Mouse (Mus musculus) gastrocnemius, adult 8-10 months (tissue): ENCODE results near the gene Dync1h1. TPM values are rescaled to one million over a fixed set of nuclear protein-coding genes. Genes with fewer than 3 reads are reported as not detected.
"Not testable (repeated sequence)": the region's sequence is repeated elsewhere in the genome, so short reads cannot be mapped to it uniquely, and the experiment has no call there.

Experiments used
- DNase-seq, 2 experiments: peaks; one replicate each; pipeline ENCODE4 v3.0.0; 2022; ENCODE audit warnings: low spot score in 2 of 2
- total RNA-seq, 4 experiments: library from RNA; stranded (reverse); gene quantifications; 2 replicates each; pipeline ENCODE4 v1.2.4; 2022

Gene Dync1h1
- total RNA-seq, 4 experiments from 2014 or later: 68.4 to 93.0 (median 74.2) TPM

- no peak for DNase-seq
Observed at GRCm38 (mm10) chr12:110606161-110606560, 4.9 kb downstream of the Dync1h1 start.

GRCm38 (mm10) chr12:110606676-110607075 lies 5.4 kb downstream of the Dync1h1 start:
- no peak for DNase-seq

- peak; percentile 50 to 54 for DNase-seq
Observed at GRCm38 (mm10) chr12:110608460-110609152, 7.4 kb downstream of the Dync1h1 start.

DNA sequence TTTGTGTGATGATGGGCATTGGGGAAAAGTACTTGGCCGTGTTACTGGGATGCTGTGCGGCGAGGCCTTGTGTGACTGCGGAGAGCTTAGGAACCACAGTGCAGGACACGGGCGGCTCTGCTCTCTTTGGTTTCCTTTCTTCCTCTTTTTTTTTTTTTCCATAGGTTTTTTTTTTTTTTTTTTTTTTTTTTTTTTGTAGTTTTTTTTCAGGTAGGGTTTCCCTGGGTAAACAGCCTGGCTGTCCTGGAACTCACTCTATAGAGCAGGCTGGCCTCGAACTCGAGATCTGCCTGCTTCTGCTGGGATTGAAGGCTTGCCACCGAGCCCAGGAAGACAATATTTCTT lies 7.9 kb downstream of the Dync1h1 start:
- DNase-seq: no peak

DNA sequence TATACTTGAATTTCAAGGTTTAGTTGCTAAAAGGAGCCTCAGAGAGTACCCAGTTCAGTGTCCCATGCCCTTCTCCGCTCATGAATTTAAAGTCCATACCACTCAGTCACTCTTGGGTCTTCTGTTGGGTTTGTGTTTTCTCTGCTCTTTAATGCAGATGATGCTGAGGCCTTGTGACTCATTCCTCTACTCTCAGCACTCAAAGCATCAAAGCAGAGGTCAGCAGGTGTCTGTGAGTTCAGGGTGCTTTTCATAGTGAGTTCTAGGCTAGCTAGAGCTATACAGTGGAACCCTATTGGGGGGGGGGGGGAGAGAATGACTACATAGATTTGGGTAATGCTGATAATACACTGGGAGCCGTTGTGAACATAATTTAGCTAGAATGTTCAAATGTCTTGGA lies 9.5 kb downstream of the Dync1h1 start:
- no peak for DNase-seq

DNA sequence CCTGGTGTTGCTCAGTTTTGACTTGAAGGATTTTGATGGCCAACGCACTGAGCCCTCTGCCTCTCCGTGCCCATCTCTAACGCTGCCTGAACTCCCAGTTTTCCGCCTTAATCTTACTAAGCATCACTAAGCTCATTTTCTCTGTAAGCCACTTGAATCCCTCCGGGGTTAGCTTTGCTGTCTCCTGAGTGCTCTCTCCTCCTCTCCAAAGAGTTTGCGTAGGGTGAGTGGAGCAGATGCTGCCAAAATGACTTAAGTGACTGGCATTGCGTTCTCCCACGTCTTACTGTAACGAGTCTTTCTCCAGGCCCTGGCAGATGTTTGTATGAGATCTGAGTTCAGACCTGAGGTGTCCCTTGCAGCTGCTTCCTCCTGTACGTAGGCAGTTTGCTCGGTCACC lies 28.8 kb downstream of the Dync1h1 start:
- no peak for DNase-seq

- DNase-seq: no peak
Observed at GRCm38 (mm10) chr12:110636293-110636692, 35.0 kb downstream of the Dync1h1 start.

DNA sequence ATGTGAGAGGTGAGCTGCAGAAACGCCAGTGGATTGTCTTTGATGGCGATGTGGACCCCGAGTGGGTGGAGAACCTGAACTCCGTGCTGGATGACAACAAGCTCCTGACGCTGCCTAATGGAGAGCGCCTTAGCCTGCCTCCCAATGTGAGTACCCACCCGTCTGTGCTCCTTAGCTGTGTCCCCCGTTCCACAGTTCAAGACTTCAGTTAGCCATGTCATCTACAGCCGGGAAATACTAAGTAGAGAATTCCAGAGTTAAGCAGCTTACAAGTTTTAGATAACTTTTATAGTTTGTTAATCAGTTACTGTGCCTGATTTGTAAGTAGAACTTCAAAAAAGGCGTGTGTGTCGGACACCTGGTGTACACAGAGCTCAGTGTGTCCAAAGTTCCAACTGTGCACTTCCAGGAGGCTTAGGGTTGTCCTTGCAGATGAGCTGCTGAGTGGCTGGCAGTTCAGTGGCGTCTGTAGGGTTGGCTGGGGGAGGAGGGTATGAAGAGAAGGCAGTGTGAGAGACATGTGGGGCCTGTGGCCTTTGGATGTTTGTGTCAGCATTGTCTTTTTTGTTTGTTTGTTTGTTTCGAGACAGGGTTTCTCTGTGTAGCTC lies 36.4 kb downstream of the Dync1h1 start:
- DNase-seq: no peak

DNA sequence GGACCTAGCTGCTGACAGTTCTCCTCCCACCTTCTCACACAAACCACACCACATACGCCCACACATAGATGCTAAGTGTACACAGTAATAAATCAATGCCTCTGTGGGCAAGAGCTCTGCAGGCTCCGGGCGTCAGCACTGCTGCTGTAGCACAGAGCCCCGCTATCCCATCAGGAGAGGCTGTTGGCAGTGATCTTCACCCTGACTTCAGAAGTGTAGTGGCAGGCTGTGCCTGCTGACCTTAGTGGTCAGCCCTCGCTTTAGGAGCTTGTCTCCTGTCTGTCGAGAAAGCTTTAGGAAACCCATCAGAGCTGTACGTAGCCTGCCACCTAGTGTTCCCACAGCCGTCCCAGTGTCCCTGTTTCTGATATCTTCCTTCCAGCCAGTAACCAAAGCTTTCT lies 49.0 kb downstream of the Dync1h1 start:
- no peak for DNase-seq

- no peak for DNase-seq
Observed at GRCm38 (mm10) chr12:110651464-110651863, 50.2 kb downstream of the Dync1h1 start.

GRCm38 (mm10) chr12:110661746-110662145 lies 60.5 kb downstream of the Dync1h1 start:
- no peak for DNase-seq

- DNase-seq: no peak
Observed at GRCm38 (mm10) chr12:110667466-110668077, 66.3 kb downstream of the Dync1h1 start.

DNA sequence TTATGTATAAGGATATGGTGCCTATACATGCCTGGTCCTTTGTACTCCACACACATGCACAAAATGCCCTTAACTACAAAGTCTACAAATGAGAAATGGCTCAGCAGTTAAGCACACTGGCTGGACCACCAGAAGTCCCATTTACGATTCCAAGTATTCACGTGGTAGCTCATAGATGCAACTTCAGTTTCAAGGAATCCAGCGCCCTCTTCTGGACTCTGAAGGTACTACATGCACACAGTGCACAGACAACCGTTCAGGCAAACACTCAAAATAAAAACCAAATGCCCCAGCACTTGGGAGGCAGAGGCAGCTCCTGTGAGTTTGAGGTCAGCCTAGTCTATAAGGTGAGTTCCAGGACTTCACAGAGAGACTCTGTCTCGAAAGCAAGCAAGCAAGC lies 73.0 kb downstream of the Dync1h1 start:
- no peak for DNase-seq

DNA sequence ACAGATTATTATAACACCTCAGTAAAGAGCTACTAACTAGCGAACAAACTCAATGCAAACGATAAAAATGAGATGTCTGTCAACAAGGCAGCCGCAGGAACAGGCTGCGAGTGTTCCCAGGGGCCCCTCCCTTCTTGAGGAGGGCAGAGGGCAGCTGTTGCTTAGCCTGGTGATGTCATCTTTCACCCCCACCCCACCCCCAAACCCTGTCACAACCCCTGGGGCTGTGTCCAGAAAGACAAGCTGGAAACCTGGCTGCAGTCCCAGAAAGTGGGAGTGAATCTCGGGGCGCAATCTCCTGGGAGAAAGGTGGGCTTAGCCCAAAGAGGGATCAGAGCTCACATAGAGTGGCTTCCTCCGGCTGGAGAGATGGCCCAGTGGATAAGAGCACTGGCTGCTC lies 79.9 kb downstream of the Dync1h1 start:
- DNase-seq: peak in 1 of 2 experiments; percentile 20

GRCm38 (mm10) chr12:110681878-110682277 lies 80.6 kb downstream of the Dync1h1 start:
- DNase-seq: no peak

- no peak for DNase-seq
Observed at GRCm38 (mm10) chr12:110682561-110683299, 81.5 kb downstream of the Dync1h1 start, which contains the start of gene 1700001K19Rik. TSS of gene 1700001K19Rik (minus strand) at chr12:110682619.

GRCm38 (mm10) chr12:110683580-110683979 lies 82.3 kb downstream of the Dync1h1 start:
- DNase-seq: no peak

DNA sequence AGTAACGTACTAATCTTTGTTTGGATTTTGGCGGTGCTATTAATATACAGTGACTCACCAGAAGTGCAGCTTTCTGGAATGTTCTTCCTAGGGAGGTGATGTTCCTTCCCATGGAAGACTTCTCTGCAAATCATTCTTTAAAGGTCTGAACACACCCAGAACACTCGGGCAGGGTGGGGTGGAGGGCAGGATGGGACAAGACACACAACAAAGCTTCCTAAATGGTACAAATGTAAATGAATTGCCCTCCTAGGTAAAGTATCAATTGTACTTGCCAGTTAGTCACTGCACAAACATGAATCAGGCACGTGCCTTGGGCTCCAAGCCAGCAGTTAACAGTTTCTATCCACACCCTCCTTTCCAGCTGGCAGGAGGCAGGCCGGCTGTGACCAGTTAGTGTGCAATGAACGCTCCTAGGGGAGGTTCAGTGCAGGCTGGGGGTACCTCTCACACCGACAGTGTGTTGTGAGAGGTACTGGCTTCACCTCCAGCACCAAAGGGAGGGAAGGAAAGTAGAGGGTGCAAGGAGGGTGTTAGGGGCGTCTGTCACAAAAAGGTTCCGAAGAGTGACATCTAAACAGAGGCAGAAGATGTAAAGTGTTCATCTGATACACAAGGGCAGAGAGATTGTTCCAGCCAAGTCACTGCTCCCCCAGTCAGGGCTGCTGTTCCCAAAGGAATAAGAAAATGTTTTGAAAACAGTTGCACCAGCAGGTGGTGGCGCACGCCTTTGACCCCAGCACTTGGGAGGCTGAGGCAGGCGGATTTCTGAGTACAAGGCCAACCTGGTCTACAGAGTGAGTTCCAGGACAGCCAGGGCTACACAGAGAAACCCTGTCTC lies 86.9 kb downstream of the Dync1h1 start:
- DNase-seq: no peak

- not testable (repeated sequence) for DNase-seq
Observed at GRCm38 (mm10) chr12:110688921-110689320, 87.7 kb downstream of the Dync1h1 start.

DNA sequence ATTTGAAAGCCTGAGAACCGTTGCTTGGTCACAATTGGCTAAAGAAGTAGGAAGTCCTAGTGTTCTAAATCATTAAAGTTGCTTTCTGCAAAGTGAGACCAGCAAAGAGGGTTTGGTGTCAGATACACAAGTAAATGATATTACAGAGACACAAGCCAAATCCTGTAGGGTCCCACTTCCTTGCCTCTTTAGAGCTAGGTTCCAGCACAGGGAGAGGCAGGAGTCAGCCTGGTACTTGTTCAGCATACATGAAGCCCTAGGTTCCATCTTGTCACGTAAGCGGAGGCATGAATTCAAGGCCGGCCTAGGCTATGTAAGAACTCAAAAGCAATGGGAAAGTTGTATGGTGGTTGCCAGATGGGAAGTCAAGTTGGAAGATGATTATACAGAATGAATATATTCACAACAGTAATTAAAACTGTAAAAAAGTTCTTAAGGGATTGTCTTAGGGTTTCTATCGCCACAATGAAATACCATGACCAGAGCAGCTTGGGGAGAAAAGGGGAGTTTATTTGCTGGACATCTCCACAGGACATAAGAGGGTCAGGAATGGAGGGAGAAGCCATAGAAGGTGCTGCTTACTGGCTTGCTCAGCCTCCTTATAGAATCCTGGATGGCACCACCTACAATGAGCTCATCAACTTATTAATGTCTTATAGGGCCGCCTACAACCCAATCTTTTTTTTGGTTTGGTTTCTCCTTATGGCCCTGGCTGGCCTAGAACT lies 88.8 kb downstream of the Dync1h1 start:
- no peak for DNase-seq
